Mouse (Mus musculus) 416B (cell line): ENCODE results near the gene Asic1.

ENCODE experiments used
- DNase-seq: peaks from one replicate; pipeline ENCODE4 v3.0.0; 2011; ENCODE audit warnings: low read depth

Asic1 gene

DNA sequence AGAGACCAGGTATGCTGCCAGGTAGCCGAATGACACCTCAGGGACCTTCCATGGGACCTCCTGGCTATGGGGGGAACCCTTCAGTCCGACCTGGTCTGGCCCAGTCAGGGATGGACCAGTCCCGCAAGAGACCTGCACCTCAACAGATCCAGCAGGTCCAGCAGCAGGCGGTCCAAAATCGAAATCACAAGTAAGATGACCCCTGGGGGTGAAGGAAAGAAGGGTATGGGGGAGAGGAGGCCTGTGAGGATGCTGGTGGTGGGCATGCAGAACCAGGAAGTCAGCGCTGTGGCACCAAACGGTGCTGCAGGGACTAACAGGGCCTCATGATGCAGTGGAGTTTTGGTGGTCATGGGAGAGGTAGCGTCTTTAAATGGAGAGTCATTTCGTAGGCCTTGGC lies 32.9 kb downstream of the Asic1 start:
- no peak for DNase-seq

DNA sequence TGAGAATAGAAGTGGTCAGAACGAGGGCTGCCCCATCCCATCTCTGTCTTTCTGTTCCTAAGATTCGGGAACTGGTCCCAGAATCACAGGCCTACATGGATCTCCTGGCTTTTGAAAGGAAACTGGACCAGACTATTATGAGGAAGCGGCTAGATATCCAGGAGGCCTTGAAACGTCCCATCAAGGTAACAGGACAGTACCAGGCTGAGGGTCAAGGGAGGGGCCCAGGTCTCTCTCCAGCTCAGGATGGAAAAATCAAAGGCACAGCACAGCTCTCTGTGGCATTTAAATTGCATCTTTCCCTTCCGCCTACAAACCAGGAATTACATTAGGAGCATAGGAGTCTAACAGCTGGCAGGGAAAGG lies 33.5 kb downstream of the Asic1 start:
- no peak for DNase-seq

DNA sequence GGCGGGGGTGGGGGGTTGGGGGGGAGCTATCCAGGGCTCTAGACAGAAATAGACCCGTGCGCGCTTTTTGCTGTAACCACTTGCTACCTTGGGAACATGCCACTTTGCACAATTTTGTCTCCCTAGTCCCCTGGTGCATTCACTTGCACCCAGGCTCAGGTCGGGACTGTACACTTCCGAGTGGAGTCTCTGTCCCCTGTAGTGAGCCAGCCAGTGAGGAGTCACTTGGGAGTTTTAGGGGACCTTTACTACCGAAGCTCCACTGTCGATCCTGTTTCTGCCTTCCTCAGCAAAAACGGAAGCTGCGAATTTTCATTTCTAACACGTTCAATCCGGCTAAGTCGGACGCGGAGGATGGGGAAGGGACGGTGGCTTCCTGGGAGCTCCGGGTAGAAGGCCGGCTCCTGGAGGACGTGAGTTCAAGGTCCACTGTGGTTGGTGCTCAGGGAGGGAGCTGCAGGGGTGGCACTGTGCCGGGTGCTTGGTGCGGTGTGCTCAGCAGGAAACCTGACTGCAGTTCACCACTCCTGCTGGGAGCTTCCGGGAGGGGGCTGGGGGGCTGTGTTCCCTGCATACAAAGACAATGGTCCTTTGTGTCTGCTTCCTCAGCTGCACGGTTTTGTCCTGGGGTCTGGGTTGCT lies 34.0 kb downstream of the Asic1 start:
- DNase-seq: no peak

DNA sequence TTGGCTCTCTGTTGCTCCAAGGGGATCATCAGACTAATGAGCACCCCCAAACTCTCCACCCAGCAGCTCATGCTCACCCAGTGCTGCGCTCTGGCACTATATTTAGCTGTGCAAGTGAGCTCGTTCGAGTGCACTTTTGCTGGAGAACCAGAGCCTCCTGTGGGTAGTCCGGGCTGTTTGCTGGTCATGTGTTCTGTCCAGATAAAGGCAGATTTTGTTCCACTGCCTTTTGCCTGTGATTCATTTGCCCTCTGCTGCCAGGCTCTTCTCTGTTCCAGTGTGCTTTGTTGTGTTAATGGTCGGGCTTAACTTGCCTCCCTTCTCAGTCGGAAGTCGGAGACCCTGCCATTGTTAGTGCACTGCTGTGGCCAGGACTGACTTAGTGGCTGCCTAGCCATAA lies 34.7 kb downstream of the Asic1 start:
- DNase-seq: no peak

DNA sequence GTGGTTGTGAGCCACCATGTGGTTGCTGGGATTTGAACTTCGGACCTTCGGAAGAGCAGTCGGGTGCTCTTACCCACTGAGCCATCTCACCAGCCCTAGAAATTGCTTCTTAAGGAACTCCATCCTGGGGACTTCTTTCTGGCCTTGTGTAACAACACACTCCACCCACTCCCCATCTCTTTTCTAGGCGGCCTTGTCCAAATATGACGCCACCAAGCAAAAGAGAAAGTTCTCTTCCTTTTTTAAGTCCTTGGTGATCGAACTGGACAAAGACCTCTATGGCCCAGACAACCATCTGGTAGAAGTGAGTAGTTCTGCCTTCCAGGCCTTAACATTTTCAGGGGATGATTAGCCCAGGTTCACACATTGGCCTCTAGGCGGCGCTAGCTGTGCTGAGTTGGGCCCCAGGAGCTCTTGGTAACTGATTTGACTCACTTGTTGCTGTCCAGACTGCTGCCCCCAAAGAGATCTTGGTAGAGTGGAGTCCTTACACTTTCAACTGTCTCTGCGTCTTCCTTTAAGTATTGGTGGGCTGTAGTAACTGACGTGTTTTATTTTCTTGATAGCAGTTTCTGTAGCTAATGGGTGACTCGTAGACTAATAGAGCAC lies 35.4 kb downstream of the Asic1 start, which contains the start of gene Gm17349:
Gene Gm17349 (minus strand): TSS at position 51 of the 609 bp plus-strand sequence.
- DNase-seq: peak; percentile 81

DNA sequence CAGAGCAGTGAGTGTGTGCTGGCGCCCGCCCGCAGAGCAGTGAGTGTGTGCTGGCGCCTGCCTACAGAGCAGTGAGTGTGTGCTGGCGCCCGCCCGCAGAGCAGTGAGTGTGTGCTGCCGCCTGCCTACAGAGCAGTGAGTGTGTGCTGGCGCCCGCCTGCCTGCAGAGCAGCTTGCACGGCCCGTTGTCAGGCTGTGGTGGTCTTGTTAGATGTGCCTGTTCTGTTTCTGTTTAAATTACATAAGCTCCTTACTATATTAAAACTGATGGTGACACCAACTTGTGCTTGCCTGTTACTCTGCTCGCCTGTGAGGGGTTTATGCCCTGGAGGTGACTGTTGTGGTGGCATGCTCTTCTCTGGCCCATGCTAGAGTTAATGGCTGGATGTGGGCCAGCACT lies 38.0 kb downstream of the Asic1 start:
- DNase-seq: no peak

DNA sequence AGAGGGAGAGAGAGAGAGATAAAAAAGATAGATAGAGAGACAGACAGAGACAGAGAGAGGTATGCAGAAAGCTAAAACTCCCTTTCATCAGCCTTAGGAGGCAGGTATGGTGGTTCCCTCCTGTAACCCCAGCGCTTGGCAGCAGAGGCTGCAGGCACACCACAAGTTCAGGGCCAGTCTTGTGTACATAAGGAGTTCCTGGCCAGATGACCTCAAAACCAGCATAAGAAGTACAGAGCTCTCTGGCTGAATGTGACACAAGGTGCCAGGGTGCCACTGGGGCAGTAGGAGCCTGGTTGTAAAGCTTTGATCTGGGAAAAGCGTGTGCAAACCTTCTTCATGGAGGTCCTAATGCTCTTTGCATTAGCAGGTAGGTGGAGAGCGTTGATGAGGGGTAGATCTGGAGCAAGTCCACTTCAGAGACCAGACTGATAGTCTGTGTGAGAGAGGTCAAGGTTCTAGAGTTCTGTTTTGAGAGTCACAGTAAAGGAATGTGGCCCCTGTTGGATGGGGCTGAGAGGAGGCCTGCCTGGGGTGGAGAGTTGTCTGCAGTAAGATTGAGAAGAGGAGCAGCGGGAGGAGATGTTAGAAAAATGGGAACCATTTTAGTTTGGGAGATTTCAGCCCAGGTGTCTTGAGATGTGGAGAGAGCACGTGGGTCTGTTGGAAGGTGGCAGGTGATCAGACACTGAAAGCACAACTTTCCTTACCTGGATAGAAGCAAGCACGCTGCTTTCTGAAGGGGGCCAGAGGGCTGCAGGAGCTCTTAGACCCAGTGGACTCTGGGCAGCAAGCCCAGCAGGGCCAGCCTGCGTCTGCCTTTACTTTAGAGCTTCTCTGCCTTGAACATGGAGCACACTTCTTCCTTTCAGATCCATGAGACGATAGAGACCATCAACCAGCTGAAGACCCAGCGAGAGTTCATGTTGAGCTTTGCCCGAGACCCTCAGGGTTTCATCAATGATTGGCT lies 40.3 kb downstream of the Asic1 start:
- DNase-seq: no peak

DNA sequence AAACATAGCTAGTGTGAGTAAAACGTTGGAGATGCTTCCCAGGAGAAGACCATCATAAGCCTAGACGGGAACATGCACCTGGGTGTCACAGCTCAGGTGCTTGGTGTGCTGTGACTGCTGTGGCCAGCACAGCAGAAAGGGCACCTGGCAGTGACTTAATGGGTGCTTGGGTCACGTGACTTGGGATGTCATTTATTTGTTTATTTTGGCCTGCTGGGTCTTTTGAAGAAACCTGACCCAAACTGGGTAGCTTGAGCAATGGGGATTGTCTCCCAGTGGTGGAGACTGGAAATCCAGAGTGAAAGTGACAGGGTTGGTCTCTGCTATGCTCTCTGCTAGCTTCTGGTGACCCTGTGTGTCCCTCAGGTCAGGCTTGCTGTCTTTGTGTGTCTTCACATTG lies 41.3 kb downstream of the Asic1 start:
- no peak for DNase-seq

DNA sequence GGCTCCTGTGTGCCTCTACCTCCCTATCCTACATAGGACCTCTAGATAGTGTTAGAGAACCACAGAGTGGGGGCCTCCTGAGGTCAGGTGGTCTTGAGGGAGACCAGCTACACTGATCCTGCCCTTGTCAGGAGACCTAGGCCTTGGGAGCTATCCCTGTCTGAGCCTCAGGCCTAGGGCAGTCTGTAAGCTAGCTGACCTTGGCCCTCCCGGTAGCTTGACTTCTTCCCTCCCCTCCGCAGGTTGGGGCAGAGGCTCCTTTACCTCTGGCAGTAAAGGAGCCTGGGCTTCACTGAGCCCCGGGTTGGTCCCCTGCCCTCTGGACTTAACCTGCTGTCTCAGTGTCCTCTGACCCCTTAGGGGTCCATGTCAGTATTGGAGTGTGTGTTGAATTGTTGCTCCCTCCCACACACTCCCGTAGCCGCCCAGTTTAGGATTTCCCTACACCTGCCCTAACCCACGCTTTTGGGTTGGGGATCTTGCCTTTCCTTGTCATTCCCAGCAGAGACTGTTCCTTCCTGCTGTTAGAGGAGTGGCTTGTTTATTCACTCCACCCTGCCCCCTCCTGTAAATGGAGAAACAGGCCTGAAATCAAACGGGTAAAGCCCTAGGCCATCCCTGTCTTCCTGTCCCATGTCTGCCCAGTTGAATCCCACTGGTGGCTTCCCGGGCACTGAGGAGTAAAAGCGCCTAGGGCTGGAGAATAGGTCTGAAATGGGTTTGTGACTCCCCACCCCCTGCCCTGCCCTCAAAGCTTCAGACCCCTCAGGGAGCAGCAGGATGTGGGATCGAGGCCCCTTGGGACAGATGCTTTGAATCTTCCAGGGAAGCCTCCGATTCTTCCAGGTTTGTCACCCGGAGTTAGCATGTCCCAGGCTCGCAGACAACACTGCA lies 42.7 kb downstream of the Asic1 start:
- DNase-seq: no peak

DNA sequence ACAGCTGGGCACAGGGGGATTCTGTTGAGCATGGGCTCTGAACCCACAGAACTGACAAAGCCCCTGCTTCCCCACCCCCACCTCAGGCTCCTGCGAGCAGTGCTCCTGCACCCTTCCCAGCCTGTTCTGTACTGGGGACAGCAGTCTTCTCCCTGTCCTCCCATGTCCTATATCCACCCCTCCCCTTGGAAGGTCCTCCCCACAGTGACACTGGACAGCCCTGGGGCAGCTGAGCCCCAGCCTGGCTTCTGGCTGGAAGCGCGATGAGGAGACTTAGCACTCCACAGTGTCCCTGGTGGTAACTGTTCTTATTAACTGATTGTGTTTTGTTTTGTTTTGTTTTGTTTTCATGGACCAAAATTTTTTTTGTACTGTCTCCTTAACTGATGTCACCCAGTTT lies 43.4 kb downstream of the Asic1 start:
- no peak for DNase-seq

DNA sequence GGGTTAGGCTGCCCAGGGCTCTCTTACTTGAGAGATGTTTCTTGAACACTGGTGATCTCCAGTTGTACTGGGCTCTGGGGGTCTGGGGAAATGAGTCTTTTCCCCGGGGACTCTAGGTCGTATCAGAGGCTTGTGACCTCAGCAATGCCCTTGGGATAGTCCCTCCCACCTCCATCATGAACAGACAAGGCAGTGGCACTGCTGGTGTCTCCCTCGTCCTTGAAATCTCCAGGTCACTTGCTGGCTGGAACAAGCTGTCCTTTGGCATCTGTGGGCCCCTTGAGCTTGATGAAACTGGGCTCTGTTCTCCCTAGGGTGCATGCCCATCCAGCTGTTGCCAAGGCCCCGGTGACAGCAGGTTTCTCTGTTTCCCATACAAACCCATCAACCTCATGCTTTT lies 44.0 kb downstream of the Asic1 start:
- no peak for DNase-seq

DNA sequence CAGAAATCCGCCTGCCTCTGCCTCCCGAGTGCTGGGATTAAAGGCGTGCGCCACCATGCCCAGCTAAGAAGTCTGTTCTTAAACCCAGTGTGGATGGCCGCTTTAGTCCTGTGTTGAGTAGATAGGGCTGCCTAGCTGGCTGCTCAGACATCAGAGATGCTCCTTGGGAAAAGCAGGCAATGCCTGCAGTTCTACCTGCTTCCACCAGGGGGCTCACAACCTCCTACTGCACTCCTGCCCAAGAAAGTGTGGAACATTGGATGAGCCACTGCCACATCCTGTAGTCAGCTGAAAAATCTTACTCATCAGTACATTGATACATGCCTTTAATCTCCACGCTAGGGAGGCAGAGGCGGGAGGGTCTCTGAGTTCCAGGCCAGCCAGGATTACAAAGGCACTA lies 44.7 kb downstream of the Asic1 start:
- peak; percentile 81 for DNase-seq

DNA sequence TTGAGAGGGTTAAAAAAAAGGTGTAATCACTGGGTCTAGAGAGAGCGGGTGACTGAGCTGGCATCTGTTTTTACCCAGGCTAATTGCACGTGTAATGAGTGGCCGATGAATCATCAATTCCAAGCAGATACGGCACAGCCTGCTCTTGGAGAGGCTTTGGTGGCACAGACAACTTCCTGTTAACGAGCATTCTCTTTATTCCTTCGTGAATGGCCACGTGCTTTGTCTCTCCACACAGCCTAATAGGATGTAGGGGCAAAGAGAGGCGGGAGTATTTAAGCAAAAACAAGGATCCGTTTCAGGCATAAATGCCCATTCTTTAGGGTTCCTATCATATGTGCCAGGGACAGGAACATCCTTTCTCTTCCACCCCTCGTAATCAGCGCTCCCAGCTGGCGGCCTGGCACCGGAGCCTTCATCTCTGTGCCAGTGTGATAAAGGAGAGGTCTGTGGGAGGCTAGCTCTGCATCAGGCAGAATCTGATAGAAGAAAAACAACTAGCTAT lies 45.2 kb downstream of the Asic1 start:
- peak; percentile 73 for DNase-seq

DNA sequence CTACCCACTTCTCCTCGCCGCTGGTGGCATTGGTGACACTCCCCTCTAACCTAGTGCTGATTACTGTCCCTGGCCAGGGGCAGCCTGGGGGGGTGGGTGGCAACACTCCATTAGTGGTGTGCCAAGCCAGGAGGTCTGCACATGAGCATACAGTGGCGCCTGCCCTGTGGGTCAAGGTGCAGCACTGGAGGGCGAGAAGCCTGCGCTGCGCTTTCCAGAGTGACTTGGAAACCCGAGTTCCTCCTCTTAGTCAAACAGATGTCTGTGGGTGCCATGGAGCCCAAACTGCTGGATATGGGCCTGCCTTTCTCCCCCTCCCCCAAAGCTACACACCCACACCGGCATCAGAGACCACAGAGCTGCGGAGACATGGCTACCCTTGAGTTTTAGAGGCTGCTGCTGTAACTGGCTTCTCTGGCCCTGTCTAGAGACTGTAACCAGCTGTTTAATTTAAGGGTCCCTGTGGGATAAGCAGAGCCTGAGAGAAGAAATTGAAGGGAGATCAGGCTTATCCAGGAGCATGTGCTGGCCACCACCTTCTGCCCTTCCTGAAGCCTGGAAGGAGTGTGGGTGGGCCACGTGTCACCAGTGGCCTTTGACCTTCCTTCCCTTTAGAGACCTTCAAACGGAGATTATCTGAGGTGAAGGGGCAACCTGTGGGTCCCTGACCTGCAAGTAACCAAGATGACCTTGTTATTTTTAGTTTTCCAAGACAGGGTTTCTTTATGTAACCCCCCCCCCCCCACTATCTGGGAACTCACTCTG lies 46.0 kb downstream of the Asic1 start:
- no peak for DNase-seq

DNA sequence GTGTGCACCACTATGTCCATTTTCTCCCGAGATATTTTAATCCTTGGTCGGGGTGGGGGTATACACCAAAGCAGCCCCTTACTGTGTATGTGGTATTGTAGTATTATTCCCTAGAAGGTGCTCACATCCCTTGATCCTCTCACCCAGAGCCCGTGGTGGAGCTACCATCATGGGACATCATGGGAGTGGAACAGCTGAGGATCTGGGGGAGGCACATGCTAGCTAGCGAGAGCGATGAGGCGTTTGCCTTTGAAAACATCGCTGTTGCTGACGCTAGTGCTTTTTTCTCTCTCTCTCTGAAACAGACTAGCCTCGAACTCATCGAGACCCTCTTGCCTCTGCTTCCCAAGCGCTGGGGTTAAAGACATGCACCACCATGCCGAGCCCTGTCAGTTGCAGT lies 46.6 kb downstream of the Asic1 start:
- DNase-seq: no peak

DNA sequence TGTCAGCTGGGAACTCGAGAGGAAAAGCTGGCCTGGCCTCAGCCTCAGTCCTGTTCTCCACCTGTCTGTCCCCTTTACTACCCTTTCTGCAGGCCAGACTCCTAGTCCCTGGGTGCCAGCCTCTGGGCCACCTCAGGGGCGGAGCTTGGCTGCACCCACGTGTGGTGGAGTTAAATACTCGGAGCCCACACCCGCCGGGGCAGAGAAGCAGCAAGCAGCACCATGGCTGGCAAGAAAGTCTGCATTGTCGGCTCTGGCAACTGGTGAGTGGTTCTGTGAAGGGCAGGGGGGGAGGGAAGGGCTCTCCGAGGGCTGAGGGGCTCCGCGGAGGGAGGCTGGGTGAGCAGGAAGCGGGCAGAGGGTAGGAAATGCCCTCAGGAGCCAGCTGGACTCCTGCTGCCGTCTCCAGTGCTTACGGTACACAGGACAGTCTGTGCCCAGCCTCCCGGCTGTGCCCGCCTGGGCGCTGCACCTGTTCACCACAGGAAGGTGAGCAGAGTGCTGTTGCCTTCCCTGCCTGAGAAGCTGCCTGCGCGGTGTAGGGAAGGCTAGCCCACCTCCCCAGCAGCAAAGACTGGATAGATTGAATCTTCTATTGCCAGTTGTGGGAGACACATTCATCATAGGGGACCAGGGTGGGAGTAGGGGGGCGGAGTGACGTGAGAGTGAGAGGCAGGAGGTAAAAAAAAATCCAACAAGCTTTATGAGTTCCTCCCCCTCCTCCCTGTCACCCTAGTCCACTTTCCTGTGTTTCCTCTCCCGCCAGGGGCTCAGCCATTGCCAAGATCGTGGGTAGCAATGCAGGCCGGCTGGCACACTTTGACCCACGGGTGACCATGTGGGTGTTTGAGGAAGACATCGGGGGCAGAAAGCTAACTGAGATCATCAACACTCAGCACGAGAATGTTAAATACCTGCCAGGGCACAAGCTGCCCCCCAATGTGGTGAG lies 47.5 kb downstream of the Asic1 start, which contains the start of gene Gpd1:
Gene Gpd1 (plus strand): TSS at position 130 of the 949 bp plus-strand sequence.
- peak; percentile 43 for DNase-seq

DNA sequence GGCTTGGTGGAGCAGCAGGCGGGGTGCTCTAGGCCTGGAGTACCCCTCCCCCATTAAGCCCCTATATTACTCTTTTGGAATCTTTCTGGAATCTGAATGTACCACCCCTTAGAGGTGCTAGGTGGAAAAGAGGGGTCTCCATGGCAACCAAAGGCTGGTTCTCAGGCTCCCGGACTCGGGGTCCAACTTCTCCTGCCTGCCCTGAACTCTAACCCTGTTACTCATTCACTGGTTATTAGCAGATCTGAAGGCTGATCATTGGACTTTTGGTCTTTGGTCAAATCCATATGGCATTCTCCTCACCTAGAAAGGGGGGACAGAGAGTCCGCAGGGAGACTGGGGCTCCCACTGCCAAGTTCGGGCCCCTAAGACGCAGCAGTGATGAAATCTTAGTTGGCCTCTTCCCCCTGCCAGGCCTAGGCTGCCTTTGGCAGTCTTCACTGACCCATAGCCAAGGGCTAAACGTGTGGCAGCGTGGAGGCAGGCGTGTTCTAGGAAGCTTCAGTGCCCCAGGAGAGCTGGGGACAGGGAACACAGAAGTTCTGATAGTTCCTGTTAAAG lies 48.4 kb downstream of the Asic1 start:
- DNase-seq: no peak

DNA sequence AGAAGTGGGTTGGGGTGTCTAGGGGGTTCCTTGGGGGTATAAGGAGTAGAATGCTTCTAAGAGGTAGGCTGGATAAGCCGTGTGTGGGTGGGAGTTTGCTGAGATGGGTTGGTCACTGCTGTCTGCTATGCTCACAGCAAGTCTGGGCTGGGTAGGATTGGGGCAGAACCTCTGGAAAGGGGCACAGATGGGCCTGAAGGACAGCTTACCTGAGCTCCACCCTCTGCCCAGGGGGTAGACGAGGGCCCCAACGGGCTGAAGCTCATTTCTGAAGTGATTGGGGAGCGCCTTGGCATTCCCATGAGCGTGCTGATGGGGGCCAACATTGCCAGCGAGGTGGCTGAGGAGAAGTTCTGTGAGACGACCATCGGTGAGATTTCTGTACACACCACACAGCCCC lies 49.7 kb downstream of the Asic1 start:
- no peak for DNase-seq
